Mouse (Mus musculus): ENCODE data around the gene Gm42906.

DNA sequence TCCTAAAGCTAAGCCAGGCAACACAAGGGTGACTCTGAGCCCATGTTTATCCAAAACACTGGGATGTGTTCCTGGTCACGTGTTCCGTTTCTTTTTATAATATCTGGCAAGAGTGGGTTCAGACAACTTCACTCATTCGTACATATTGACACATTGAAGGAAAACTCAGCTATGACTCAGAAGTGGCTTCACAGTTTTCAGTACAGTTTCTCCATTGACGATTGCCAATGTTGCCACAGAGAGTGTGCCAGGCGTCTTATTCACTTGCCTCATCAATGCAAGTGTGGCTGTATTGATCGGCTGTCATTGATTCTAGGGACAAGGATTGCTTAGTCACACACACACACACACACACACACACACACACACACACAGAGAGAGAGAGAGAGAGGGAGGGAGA, 381.8 kb downstream of the Gm42906 start:
- no peak for TF ChIP-seq CTCF (IDR thresholded peaks at IDR 0.05; ENCODE audit: extremely low read depth, insufficient read length, insufficient replicate concordance, low read depth, low read length)
- no peak for TF ChIP-seq POLR2A (IDR thresholded peaks at IDR 0.05; ENCODE audit: low read depth, low read length)
